13 mouse cellular contexts compared by ENCODE assay signal in the genomic region with DNA sequence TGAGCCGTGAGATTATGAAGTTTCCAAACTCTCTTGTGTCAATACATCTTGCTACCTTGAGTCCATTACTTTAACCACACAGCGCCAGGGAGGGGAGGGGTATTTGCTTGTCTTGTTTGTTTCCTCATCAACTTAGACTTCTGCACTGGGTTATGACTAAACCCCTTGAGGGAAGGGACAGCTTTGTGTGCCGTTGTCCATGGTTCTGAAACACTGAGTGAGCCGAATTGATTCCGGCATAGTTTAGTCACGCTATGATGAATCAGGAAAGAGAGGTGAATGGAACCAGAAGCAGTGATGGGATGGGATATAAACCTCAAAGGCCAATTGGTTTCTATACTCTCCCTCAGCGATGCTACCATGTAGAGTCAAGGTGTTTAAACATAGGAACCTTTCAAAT. TPM values are rescaled to one million over a fixed set of nuclear protein-coding genes. Genes with fewer than 3 reads are reported as not detected.
DNase-seq lines count a peak whose midpoint lies in the region; ATAC-seq and TF ChIP-seq lines count a peak whose summit lies in the region.
"Had no signal": no experiment of that assay in that cellular context is flagged by ENCODE, and none has a peak within 500 bp of the region (broad histone marks: within the 10 kb centered on the region; RNA-seq: fewer than 3 reads in every experiment).

No protein-coding gene starts in this region.

- no peak overlapping the region for H3K9ac ChIP-seq in kidney, postnatal 0 days (ENCODE audit: low read depth, low read length)
- no peak overlapping the region for H3K9ac ChIP-seq in heart, embryonic 11.5 days (ENCODE audit: low read depth, low read length)
- H3K9ac ChIP-seq: embryonic facial prominence, embryonic 13.5 days; heart, embryonic 15.5 days; limb, embryonic 13.5 days; stomach, embryonic 15.5 days had no signal

- H3K36me3 ChIP-seq in kidney, postnatal 0 days (ENCODE audit: insufficient read depth, low read length), result no peaks in the 10 kb centered on the region
- H3K36me3 ChIP-seq in heart, embryonic 11.5 days (ENCODE audit: control insufficient read depth, insufficient read depth, low read length), result no peaks in the 10 kb centered on the region
- H3K36me3 ChIP-seq: embryonic facial prominence, embryonic 13.5 days; heart, embryonic 15.5 days; limb, embryonic 13.5 days; stomach, embryonic 15.5 days had no signal

- no peak for TF ChIP-seq CTCF in kidney, postnatal 0 days (IDR thresholded peaks at IDR 0.05; ENCODE audit: low read depth)

- H3K4me1 ChIP-seq in kidney, postnatal 0 days (replicated peaks; ENCODE audit: insufficient read depth, low read length), result no peaks in the 10 kb centered on the region
- H3K4me1 ChIP-seq in heart, embryonic 11.5 days (ENCODE audit: control insufficient read depth, insufficient read depth, low read length), result no peaks in the 10 kb centered on the region
- H3K4me1 ChIP-seq: embryonic facial prominence, embryonic 13.5 days; heart, embryonic 15.5 days; limb, embryonic 13.5 days; stomach, embryonic 15.5 days had no signal

- no peaks in the 10 kb centered on the region for H3K9me3 ChIP-seq in kidney, postnatal 0 days (replicated peaks; ENCODE audit: low read length)
- no peaks in the 10 kb centered on the region for H3K9me3 ChIP-seq in heart, embryonic 11.5 days (replicated peaks; ENCODE audit: control insufficient read depth, low read length)
- H3K9me3 ChIP-seq: embryonic facial prominence, embryonic 13.5 days; heart, embryonic 15.5 days; limb, embryonic 13.5 days; stomach, embryonic 15.5 days had no signal

- no peaks in the 10 kb centered on the region for H3K27me3 ChIP-seq in kidney, postnatal 0 days (ENCODE audit: insufficient read depth, low read length)
- no peaks in the 10 kb centered on the region for H3K27me3 ChIP-seq in heart, embryonic 11.5 days (ENCODE audit: control insufficient read depth, insufficient read depth, low read length)
- H3K27me3 ChIP-seq: embryonic facial prominence, embryonic 13.5 days; heart, embryonic 15.5 days; limb, embryonic 13.5 days; stomach, embryonic 15.5 days had no signal

- H3K27ac ChIP-seq in kidney, postnatal 0 days, result no peak overlapping the region
- H3K27ac ChIP-seq in heart, embryonic 11.5 days (ENCODE audit: low read depth, low read length), result no peak overlapping the region
- H3K27ac ChIP-seq: embryonic facial prominence, embryonic 13.5 days; heart, embryonic 15.5 days; limb, embryonic 13.5 days; stomach, embryonic 15.5 days had no signal

- ATAC-seq in kidney, postnatal 0 days (replicated peaks; ENCODE audit: low FRiP score, low read depth), result no peak
- 0 out of 2 replicates have a peak, but pooled peaks have one; percentile 42 for ATAC-seq in megakaryocyte progenitor cell, adult 5-6 weeks (replicated peaks; ENCODE audit: poor library complexity)
- ATAC-seq in heart, embryonic 11.5 days (replicated peaks; ENCODE audit: insufficient number of reproducible peaks, low FRiP score, low TSS enrichment), result no peak
- no peak for ATAC-seq in granulocyte monocyte progenitor cell, adult 5-6 weeks (replicated peaks; ENCODE audit: poor library complexity, severe bottlenecking)

- no peak overlapping the region for H3K4me3 ChIP-seq in kidney, postnatal 0 days (replicated peaks; ENCODE audit: low read depth, low read length)
- no peak overlapping the region for H3K4me3 ChIP-seq in heart, embryonic 11.5 days (ENCODE audit: low read depth, low read length)
- H3K4me3 ChIP-seq: embryonic facial prominence, embryonic 13.5 days; heart, embryonic 15.5 days; limb, embryonic 13.5 days; stomach, embryonic 15.5 days had no signal

- WGBS in kidney, postnatal 0 days, result 46% methylated on average over 7 of the region's 7 CpGs
- WGBS in heart, embryonic 11.5 days (ENCODE audit: insufficient replicate concordance), result 49% methylated on average over 7 of the region's 7 CpGs

- H3K4me2 ChIP-seq in kidney, postnatal 0 days (ENCODE audit: low read length), result no peak overlapping the region
- no peak overlapping the region for H3K4me2 ChIP-seq in heart, embryonic 11.5 days
- H3K4me2 ChIP-seq: embryonic facial prominence, embryonic 13.5 days; heart, embryonic 15.5 days; limb, embryonic 13.5 days; stomach, embryonic 15.5 days had no signal

- DNase-seq in kidney, postnatal 0 days (ENCODE audit: low spot score), result peak; percentile 52
- no peak for DNase-seq in kidney, adult 8-10 months
- peak; percentile 38 for DNase-seq in ES-CJ7 (ENCODE audit: low read depth, low spot score)
- peak; percentile 10 for DNase-seq in c-Kit-positive CD71-negative TER-119-negative erythroid progenitor cells, embryonic 14.5 days (ENCODE audit: low read depth)
- no peak for DNase-seq in thymus, postnatal 10 days (ENCODE audit: low spot score in 2 of 2)
- DNase-seq: kidney, postnatal 25 days had no signal

RNA-seq across cellular contexts. Expression of gene Zfp800, which starts 52.6 kb away (rescaled TPM):
- 19.6 and 24.4 TPM in 2 replicates for polyA plus RNA-seq in kidney, postnatal 0 days (2015; fragmentation: Nextera tagmentation; extraction: Ambion mirVana)
- total RNA-seq in megakaryocyte progenitor cell, adult 5-6 weeks (2015), result 63.6 and 64.3 TPM in 2 replicates
- total RNA-seq in megakaryocyte progenitor cell, adult 5-6 weeks (2017), result 57.3 and 65.0 TPM in 2 replicates
- polyA plus RNA-seq in heart, embryonic 11.5 days (2014; fragmentation: Nextera tagmentation; extraction: Ambion mirVana), result 12.1 and 17.7 TPM in 2 replicates
- total RNA-seq in granulocyte monocyte progenitor cell, adult 5-6 weeks (2014; fragmentation: Nextera tagmentation), result 35.8 and 48.4 TPM in 2 replicates
- total RNA-seq in granulocyte monocyte progenitor cell, adult 5-6 weeks (2017), result 54.5 and 58.2 TPM in 2 replicates

Comparison
In these comparisons a context has a peak if more than half of its experiments do, and no peak if none do; other contexts are left out.
1. DNase-seq: peak in kidney, postnatal 0 days (single experiment), ES-CJ7 (single experiment) and c-Kit-positive CD71-negative TER-119-negative erythroid progenitor cells, embryonic 14.5 days (single experiment); none in kidney, adult 8-10 months (0 of 2) and thymus, postnatal 10 days (0 of 2).